Mouse (Mus musculus) limb, embryonic 15.5 days (tissue): ENCODE measurements around the gene Jph3. TPM values are rescaled to one million over a fixed set of nuclear protein-coding genes. Genes with fewer than 3 reads are reported as not detected.

Experiments used
- ATAC-seq: fragments of 200-750 bp; cut with Nextera tagmentation; 2 replicates; pipeline ENCODE4 v1.8.0; 2017; ENCODE audit warnings: low read depth, moderate TSS enrichment; ENCODE audit not compliant: insufficient number of reproducible peaks, low FRiP score, low TSS enrichment
- H3K27ac ChIP-seq: fragments of 300-500 bp; sonication (generic); 2 replicates; pipeline ENCODE4 v1.5.1; 2015; ENCODE audit warnings: moderate library complexity, mild to moderate bottlenecking, inconsistent platforms
- H3K27me3 ChIP-seq: fragments of 300-500 bp; sonication (generic); 2 replicates; pipeline ENCODE4 v1.6.1; 2015; ENCODE audit warnings: inconsistent platforms
- H3K36me3 ChIP-seq: fragments of 300-500 bp; sonication (generic); 2 replicates; pipeline ENCODE4 v1.6.1; 2015; ENCODE audit warnings: inconsistent platforms
- H3K4me1 ChIP-seq: fragments of 300-500 bp; sonication (generic); 2 replicates; pipeline ENCODE4 v1.6.1; 2015; ENCODE audit warnings: inconsistent platforms
- H3K4me2 ChIP-seq: fragments of 300-500 bp; sonication (generic); 2 replicates; pipeline ENCODE4 v1.6.1; 2015; ENCODE audit warnings: mild to moderate bottlenecking, inconsistent platforms
- H3K4me3 ChIP-seq: fragments of 300-500 bp; sonication (generic); 2 replicates; pipeline ENCODE4 v1.5.1; 2015; ENCODE audit warnings: mild to moderate bottlenecking, inconsistent platforms
- H3K9ac ChIP-seq: fragments of 300-500 bp; sonication (generic); 2 replicates; pipeline ENCODE4 v1.6.1; 2015; ENCODE audit warnings: inconsistent platforms
- H3K9me3 ChIP-seq: fragments of 300-500 bp; sonication (generic); 2 replicates; pipeline ENCODE4 v1.6.1; 2016; ENCODE audit warnings: inconsistent platforms
- WGBS: fragments of 180-500 bp; shearing (Covaris S2); methylation state at CpG from one replicate; pipeline ENCODE4 v1.1.7; 2015; 5-methylcytosine and 5-hydroxymethylcytosine counted together
- polyA plus RNA-seq: library from polyadenylated mRNA; unstranded; fragments of >200 nt; fragmentation: Nextera tagmentation; extraction: Ambion mirVana; gene quantifications from 2 replicates; pipeline ENCODE4 v1.2.1, GENCODE M21; 2015

The Jph3 gene
- polyA plus RNA-seq, 1 experiment from 2014 or later, result 0.49 TPM

- peaks cover 75% of the 10 kb centered on the region for H3K27me3 ChIP-seq
- peak overlapping the region; percentile 46 for H3K4me3 ChIP-seq
- H3K4me2 ChIP-seq, result peak overlapping the region; percentile 81
- ATAC-seq, result no peak
- WGBS, result 2% methylated on average over 35 of the region's 37 CpGs
- H3K36me3 ChIP-seq, result no peaks in the 10 kb centered on the region
- no peaks in the 10 kb centered on the region; the same call in 1 of the 2 replicates for H3K9me3 ChIP-seq
- H3K27ac ChIP-seq, result no peak overlapping the region
- no peak overlapping the region for H3K9ac ChIP-seq
- H3K4me1 ChIP-seq, result peaks cover 14% of the 10 kb centered on the region
These were observed 1.2 kb downstream of the Jph3 start for GRCm38 (mm10) chr8:121730646-121731045.

GRCm38 (mm10) chr8:121731060-121731459, 1.6 kb downstream of the Jph3 start:
- 4% methylated on average over 10 of the region's 11 CpGs for WGBS
- Histone ChIP-seq H3K4me3 (peak overlapping the region; percentile 46; the same call in 1 of the 2 replicates), H3K4me2 (no peak overlapping the region), H3K27me3 (peaks cover 75% of the 10 kb centered on the region), H3K9ac (no peak overlapping the region), H3K9me3 (no peaks in the 10 kb centered on the region; the same call in 1 of the 2 replicates), H3K27ac (no peak overlapping the region), H3K36me3 (no peaks in the 10 kb centered on the region), H3K4me1 (peaks cover 14% of the 10 kb centered on the region)
- ATAC-seq, result no peak

GRCm38 (mm10) chr8:121731471-121732333, 2.3 kb downstream of the Jph3 start:
- H3K27me3 ChIP-seq, result peaks cover 75% of the 10 kb centered on the region
- no peak overlapping the region for H3K9ac ChIP-seq
- peak overlapping the region; percentile 2; the same call in 1 of the 2 replicates for H3K4me3 ChIP-seq
- H3K4me2 ChIP-seq, result no peak overlapping the region
- WGBS, result 6% methylated on average over 26 of the region's 26 CpGs
- no peaks in the 10 kb centered on the region for H3K36me3 ChIP-seq
- H3K4me1 ChIP-seq, result peaks cover 14% of the 10 kb centered on the region
- H3K9me3 ChIP-seq, result no peaks in the 10 kb centered on the region; the same call in 1 of the 2 replicates
- H3K27ac ChIP-seq, result no peak overlapping the region
- ATAC-seq, result no peak

GRCm38 (mm10) chr8:121732334-121732665, 2.9 kb downstream of the Jph3 start:
- no peak for ATAC-seq
- Histone ChIP-seq H3K9ac (no peak overlapping the region), H3K4me2 (no peak overlapping the region), H3K36me3 (no peaks in the 10 kb centered on the region), H3K27ac (no peak overlapping the region), H3K9me3 (no peaks in the 10 kb centered on the region; the same call in 1 of the 2 replicates), H3K4me3 (no peak overlapping the region), H3K27me3 (peaks cover 71% of the 10 kb centered on the region), H3K4me1 (peaks cover 14% of the 10 kb centered on the region)
- 48% methylated on average over 4 of the region's 4 CpGs for WGBS

GRCm38 (mm10) chr8:121734262-121734661, 4.8 kb downstream of the Jph3 start:
- H3K4me1 ChIP-seq, result peaks cover 14% of the 10 kb centered on the region
- no peak overlapping the region for H3K9ac ChIP-seq
- no peak overlapping the region for H3K27ac ChIP-seq
- 90% methylated on average over 16 of the region's 16 CpGs for WGBS
- peaks cover 52% of the 10 kb centered on the region for H3K27me3 ChIP-seq
- H3K4me2 ChIP-seq, result no peak overlapping the region
- no peaks in the 10 kb centered on the region for H3K9me3 ChIP-seq
- ATAC-seq, result no peak
- H3K4me3 ChIP-seq, result no peak overlapping the region
- no peaks in the 10 kb centered on the region for H3K36me3 ChIP-seq

- Histone ChIP-seq H3K4me3 (no peak overlapping the region), H3K9ac (no peak overlapping the region), H3K27me3 (peaks cover 36% of the 10 kb centered on the region), H3K36me3 (no peaks in the 10 kb centered on the region), H3K9me3 (no peaks in the 10 kb centered on the region), H3K27ac (no peak overlapping the region), H3K4me2 (no peak overlapping the region), H3K4me1 (no peaks in the 10 kb centered on the region)
- no peak for ATAC-seq
- 14% methylated on average over 7 of the region's 7 CpGs for WGBS
These were observed 6.8 kb downstream of the Jph3 start for GRCm38 (mm10) chr8:121736236-121736635.

GRCm38 (mm10) chr8:121740721-121741120, 11.3 kb downstream of the Jph3 start:
- H3K27me3 ChIP-seq, result peaks cover 8% of the 10 kb centered on the region
- H3K9me3 ChIP-seq, result no peaks in the 10 kb centered on the region
- H3K4me2 ChIP-seq, result no peak overlapping the region
- no peak overlapping the region for H3K9ac ChIP-seq
- H3K4me1 ChIP-seq, result no peaks in the 10 kb centered on the region
- no peak for ATAC-seq
- 83% methylated on average over 10 of the region's 10 CpGs for WGBS
- H3K27ac ChIP-seq, result no peak overlapping the region
- no peaks in the 10 kb centered on the region for H3K36me3 ChIP-seq
- H3K4me3 ChIP-seq, result no peak overlapping the region

- Histone ChIP-seq H3K9me3 (no peaks in the 10 kb centered on the region), H3K27me3 (peaks cover 27% of the 10 kb centered on the region), H3K9ac (no peak overlapping the region), H3K4me2 (no peak overlapping the region), H3K4me1 (no peaks in the 10 kb centered on the region), H3K36me3 (no peaks in the 10 kb centered on the region), H3K4me3 (no peak overlapping the region), H3K27ac (no peak overlapping the region)
- 75% methylated on average over 9 of the region's 9 CpGs for WGBS
- ATAC-seq, result no peak
These were observed 20.1 kb downstream of the Jph3 start for GRCm38 (mm10) chr8:121749501-121749900.

GRCm38 (mm10) chr8:121750512-121750911, 21.1 kb downstream of the Jph3 start:
- H3K36me3 ChIP-seq, result no peaks in the 10 kb centered on the region
- no peak overlapping the region for H3K9ac ChIP-seq
- no peaks in the 10 kb centered on the region for H3K4me1 ChIP-seq
- H3K27ac ChIP-seq, result no peak overlapping the region
- no peak overlapping the region for H3K4me3 ChIP-seq
- H3K4me2 ChIP-seq, result no peak overlapping the region
- H3K9me3 ChIP-seq, result no peaks in the 10 kb centered on the region
- H3K27me3 ChIP-seq, result peaks cover 30% of the 10 kb centered on the region
- no peak for ATAC-seq
- 49% methylated on average over 3 of the region's 3 CpGs for whole genome bisulfite sequencing

GRCm38 (mm10) chr8:121751407-121751806, 22.0 kb downstream of the Jph3 start:
- Histone ChIP-seq H3K9ac (no peak overlapping the region), H3K4me2 (no peak overlapping the region), H3K27ac (no peak overlapping the region), H3K27me3 (peaks cover 30% of the 10 kb centered on the region), H3K36me3 (no peaks in the 10 kb centered on the region), H3K9me3 (no peaks in the 10 kb centered on the region), H3K4me3 (no peak overlapping the region), H3K4me1 (no peaks in the 10 kb centered on the region)
- ATAC-seq, result no peak
- WGBS, result 27% methylated on average over 3 of the region's 3 CpGs

GRCm38 (mm10) chr8:121758470-121758869, 29.0 kb downstream of the Jph3 start:
- no peak for ATAC-seq
- H3K9ac ChIP-seq, result no peak overlapping the region
- WGBS, result 65% methylated on average over 12 of the region's 12 CpGs

GRCm38 (mm10) chr8:121760484-121760883, 31.1 kb downstream of the Jph3 start:
- Histone ChIP-seq H3K27ac (no peak overlapping the region), H3K4me1 (peaks cover 3% of the 10 kb centered on the region; the same call in 1 of the 2 replicates), H3K9me3 (no peaks in the 10 kb centered on the region), H3K27me3 (peaks cover 11% of the 10 kb centered on the region; the same call in 1 of the 2 replicates), H3K9ac (no peak overlapping the region), H3K36me3 (no peaks in the 10 kb centered on the region), H3K4me2 (no peak overlapping the region), H3K4me3 (no peak overlapping the region)
- ATAC-seq, result no peak
- 72% methylated on average over 7 of the region's 7 CpGs for WGBS

More at GRCm38 (mm10) chr8:121758470-121758869, 29.0 kb downstream of the Jph3 start:
- Histone ChIP-seq H3K4me2 (no peak overlapping the region), H3K9me3 (no peaks in the 10 kb centered on the region), H3K27ac (no peak overlapping the region), H3K27me3 (peaks cover 26% of the 10 kb centered on the region), H3K4me1 (peaks cover under 1% of the 10 kb centered on the region; the same call in 1 of the 2 replicates), H3K36me3 (no peaks in the 10 kb centered on the region), H3K4me3 (no peak overlapping the region)
